Mouse (Mus musculus): ENCODE results near the gene Far1. TPM values are rescaled to one million over a fixed set of nuclear protein-coding genes. Genes with fewer than 3 reads are reported as not detected.

Far1 gene
- polyA plus RNA-seq (2014; fragmentation: Nextera tagmentation; extraction: Ambion mirVana), result 78.7 and 79.2 TPM in 2 replicates

DNA sequence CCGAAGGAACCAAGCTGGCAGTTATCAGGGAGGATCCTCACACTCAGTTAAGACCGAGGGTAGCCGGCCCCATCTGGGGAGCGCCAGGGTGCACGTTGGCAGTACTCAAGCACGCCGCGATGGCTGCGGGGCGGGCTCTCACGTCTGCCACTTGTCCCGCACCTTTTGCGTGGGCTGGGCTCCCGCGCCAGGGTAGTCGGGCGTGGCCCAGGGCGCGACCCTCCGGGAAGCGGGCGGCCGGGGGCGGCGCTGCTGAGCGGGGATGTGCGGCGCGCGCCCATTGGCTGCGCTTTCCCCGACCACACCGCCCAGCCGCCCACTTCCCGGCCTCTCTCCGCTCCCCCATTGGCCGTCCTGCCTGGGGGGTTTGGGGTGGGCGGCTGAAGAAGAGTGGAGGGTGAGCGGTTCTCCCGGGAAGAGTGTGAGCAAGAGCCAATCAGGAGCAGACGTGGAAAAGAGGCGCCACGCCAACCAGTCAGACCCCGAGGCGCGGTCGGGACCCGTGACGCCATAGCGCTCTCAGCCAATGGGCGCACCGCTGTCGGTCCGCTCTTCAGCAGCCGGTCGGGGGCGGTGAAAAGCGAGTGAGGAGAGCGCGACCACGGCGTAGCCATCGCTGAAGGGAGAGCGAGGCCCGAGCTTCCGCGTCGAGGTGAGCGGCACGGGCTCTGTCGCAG lies at the start of gene Far1:
Gene Far1, plus strand, starts transcription at position 549 of the 677 bp plus-strand sequence.
- H3K9me3 ChIP-seq (ENCODE audit: control insufficient read depth, low read length), result no peaks in the 10 kb centered on the region
- H3K4me2 ChIP-seq (ENCODE audit: low read depth, low read length), result peak within 1 kb of the TSS; percentile 91
- DNase-seq (ENCODE audit: low spot score) (peak; percentile 99), ATAC-seq (ENCODE audit: low read depth) (peak; percentile 98)
- peak within 1 kb of the TSS; percentile 95 for H3K9ac ChIP-seq (ENCODE audit: low read depth, low read length)
- peak within 1 kb of the TSS; percentile 97 for H3K27ac ChIP-seq (replicated peaks; ENCODE audit: low read depth, low read length)
- H3K4me3 ChIP-seq (ENCODE audit: low read depth, low read length), result peak within 1 kb of the TSS; percentile 97
- peaks cover 16% of the 10 kb centered on the region for H3K4me1 ChIP-seq (ENCODE audit: control insufficient read depth, insufficient read depth, low read length)
- 0% methylated on average over 41 of the region's 71 CpGs for WGBS
- H3K27me3 ChIP-seq (replicated peaks; ENCODE audit: control insufficient read depth, insufficient read depth, low read length), result no peaks in the 10 kb centered on the region
- H3K36me3 ChIP-seq (ENCODE audit: control insufficient read depth, insufficient read depth, low read length), result no peaks in the 10 kb centered on the region

DNA sequence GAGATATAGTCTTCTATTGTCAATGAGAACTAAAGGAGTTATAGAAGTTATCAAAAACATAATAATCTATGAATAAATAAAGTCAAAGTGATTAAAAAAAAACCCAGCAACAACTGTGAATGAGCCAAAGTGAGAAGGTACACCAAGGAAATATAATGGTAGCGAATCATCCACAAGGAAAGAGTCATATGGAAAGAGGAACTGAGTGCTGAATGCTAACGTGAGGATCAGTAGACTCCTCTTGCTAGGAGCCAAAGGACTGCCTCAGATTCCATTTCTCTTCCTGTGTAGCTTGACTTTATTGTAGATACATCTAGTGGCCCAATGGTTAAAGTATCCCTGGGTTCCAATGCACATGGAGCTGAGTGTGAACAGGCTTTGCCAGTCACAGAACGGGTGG lies 45.3 kb upstream of the Far1 start:
- Histone ChIP-seq H3K4me2 (ENCODE audit: low read depth, low read length) (no peak overlapping the region), H3K36me3 (ENCODE audit: control insufficient read depth, insufficient read depth, low read length) (no peaks in the 10 kb centered on the region), H3K9ac (ENCODE audit: low read depth, low read length) (no peak overlapping the region), H3K4me3 (ENCODE audit: low read depth, low read length) (no peak overlapping the region), H3K27me3 (replicated peaks; ENCODE audit: control insufficient read depth, insufficient read depth, low read length) (no peaks in the 10 kb centered on the region), H3K4me1 (ENCODE audit: control insufficient read depth, insufficient read depth, low read length) (no peaks in the 10 kb centered on the region), H3K27ac (replicated peaks; ENCODE audit: low read depth, low read length) (no peak overlapping the region), H3K9me3 (ENCODE audit: control insufficient read depth, low read length) (no peaks in the 10 kb centered on the region)
- DNase-seq (ENCODE audit: low spot score) (no peak), ATAC-seq (ENCODE audit: low read depth) (no peak)
- WGBS, result 81% methylated on average over 3 of the region's 3 CpGs

DNA sequence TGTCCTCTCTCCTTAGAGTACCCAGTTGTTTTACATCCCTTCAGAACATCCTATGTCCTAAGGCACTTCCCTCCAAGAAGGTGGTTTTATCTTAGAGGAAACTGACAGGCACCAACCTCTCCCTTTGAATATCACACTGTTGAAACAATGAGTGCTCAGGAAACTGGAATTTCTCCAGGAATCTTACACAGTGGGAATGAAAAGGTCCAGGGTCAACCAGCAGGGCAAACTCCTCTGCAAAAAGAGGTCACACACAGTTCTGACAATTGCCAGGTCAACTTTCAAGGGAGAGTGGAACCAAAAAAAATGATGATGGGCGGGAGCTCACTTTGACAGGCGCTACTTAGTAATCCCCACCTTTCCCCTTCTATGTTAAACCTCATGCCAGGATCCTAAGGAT lies 43.0 kb upstream of the Far1 start:
- no peak for DNase-seq (ENCODE audit: low spot score)
- Histone ChIP-seq H3K27ac (replicated peaks; ENCODE audit: low read depth, low read length) (no peak overlapping the region), H3K9me3 (ENCODE audit: control insufficient read depth, low read length) (no peaks in the 10 kb centered on the region), H3K4me2 (ENCODE audit: low read depth, low read length) (no peak overlapping the region), H3K4me3 (ENCODE audit: low read depth, low read length) (no peak overlapping the region), H3K4me1 (ENCODE audit: control insufficient read depth, insufficient read depth, low read length) (no peaks in the 10 kb centered on the region), H3K9ac (ENCODE audit: low read depth, low read length) (no peak overlapping the region), H3K27me3 (replicated peaks; ENCODE audit: control insufficient read depth, insufficient read depth, low read length) (no peaks in the 10 kb centered on the region), H3K36me3 (ENCODE audit: control insufficient read depth, insufficient read depth, low read length) (no peaks in the 10 kb centered on the region)
- WGBS, result 67% methylated on average over 2 of the region's 2 CpGs
- ATAC-seq (ENCODE audit: low read depth), result no peak

DNA sequence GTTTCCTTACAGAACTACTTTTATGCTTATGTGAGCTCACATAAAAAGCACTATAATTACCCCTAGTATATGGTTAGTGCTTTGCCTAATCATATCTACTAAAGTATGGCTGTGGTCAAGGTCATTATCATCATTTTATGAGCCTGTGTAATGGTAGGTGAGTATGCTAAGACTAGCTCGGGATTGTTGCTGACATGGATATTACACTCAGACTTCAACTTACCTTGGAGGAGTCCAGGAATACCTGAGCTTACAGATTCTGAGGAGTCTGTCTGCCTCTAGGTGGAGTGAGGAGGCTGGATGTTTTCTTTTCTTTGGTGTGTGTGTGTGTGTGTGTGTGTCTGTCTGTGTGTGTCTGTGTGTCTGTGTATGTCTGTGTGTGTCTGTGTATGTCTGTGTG lies 42.0 kb upstream of the Far1 start:
- H3K9ac ChIP-seq (ENCODE audit: low read depth, low read length), result no peak overlapping the region
- H3K27me3 ChIP-seq (replicated peaks; ENCODE audit: control insufficient read depth, insufficient read depth, low read length), result no peaks in the 10 kb centered on the region
- H3K4me2 ChIP-seq (ENCODE audit: low read depth, low read length), result no peak overlapping the region
- WGBS, result 67% methylated on average over 1 of the region's 1 CpGs
- H3K4me3 ChIP-seq (ENCODE audit: low read depth, low read length), result no peak overlapping the region
- no peak for DNase-seq (ENCODE audit: low spot score)
- no peak overlapping the region for H3K27ac ChIP-seq (replicated peaks; ENCODE audit: low read depth, low read length)
- no peaks in the 10 kb centered on the region for H3K4me1 ChIP-seq (ENCODE audit: control insufficient read depth, insufficient read depth, low read length)
- H3K36me3 ChIP-seq (ENCODE audit: control insufficient read depth, insufficient read depth, low read length), result no peaks in the 10 kb centered on the region
- no peak for ATAC-seq (ENCODE audit: low read depth)
- H3K9me3 ChIP-seq (ENCODE audit: control insufficient read depth, low read length), result no peaks in the 10 kb centered on the region

DNA sequence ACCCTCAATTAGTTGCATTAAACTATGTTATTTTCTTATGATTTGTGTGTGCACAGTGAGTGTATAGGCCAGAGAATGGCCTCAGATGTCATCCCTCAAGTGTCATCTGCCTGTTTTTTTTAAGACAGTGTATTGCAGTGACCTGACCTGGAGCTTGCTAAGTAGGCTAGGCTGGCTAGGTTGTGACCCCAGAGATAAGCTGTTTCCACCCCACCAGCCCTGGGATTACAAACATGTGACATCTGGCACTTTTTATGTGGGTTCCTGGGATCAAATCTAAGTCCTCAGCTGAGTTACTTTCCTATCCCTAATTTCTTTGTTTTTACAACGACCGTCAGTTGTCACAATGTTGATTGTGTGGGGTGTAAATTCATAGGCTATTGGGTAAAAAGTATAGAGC lies 17.8 kb upstream of the Far1 start:
- no peak overlapping the region for H3K9ac ChIP-seq (ENCODE audit: low read depth, low read length)
- no peaks in the 10 kb centered on the region for H3K36me3 ChIP-seq (ENCODE audit: control insufficient read depth, insufficient read depth, low read length)
- no peaks in the 10 kb centered on the region for H3K27me3 ChIP-seq (replicated peaks; ENCODE audit: control insufficient read depth, insufficient read depth, low read length)
- H3K27ac ChIP-seq (replicated peaks; ENCODE audit: low read depth, low read length), result no peak overlapping the region
- no peaks in the 10 kb centered on the region for H3K9me3 ChIP-seq (ENCODE audit: control insufficient read depth, low read length)
- no peak overlapping the region for H3K4me2 ChIP-seq (ENCODE audit: low read depth, low read length)
- no peaks in the 10 kb centered on the region for H3K4me1 ChIP-seq (ENCODE audit: control insufficient read depth, insufficient read depth, low read length)
- DNase-seq (ENCODE audit: low spot score), result no peak
- 67% methylated on average over 2 of the region's 2 CpGs for whole genome bisulfite sequencing
- H3K4me3 ChIP-seq (ENCODE audit: low read depth, low read length), result no peak overlapping the region
- ATAC-seq (ENCODE audit: low read depth), result no peak

DNA sequence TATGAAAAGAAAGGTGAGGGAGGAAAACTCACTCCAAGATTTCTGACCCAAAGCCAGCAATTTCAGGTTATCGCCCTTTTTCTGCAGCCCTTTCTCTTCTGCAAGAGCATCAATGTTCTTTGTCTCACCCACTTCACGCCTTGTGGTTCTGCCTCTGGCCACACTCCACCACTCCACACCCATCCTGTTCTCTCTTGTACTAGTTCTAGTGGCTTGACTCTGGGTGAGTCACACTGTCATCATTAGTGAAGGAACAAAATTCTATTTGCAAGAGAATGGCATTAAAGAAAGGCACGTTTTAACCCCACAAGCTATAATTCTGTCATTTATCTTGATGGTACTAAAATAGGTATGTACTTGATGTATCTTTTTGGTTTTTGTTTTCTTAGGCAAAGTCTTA lies 15.2 kb upstream of the Far1 start:
- no peak for DNase-seq (ENCODE audit: low spot score)
- Histone ChIP-seq H3K4me2 (ENCODE audit: low read depth, low read length) (no peak overlapping the region), H3K4me1 (ENCODE audit: control insufficient read depth, insufficient read depth, low read length) (no peaks in the 10 kb centered on the region), H3K4me3 (ENCODE audit: low read depth, low read length) (no peak overlapping the region), H3K9ac (ENCODE audit: low read depth, low read length) (no peak overlapping the region), H3K9me3 (ENCODE audit: control insufficient read depth, low read length) (no peaks in the 10 kb centered on the region), H3K36me3 (ENCODE audit: control insufficient read depth, insufficient read depth, low read length) (no peaks in the 10 kb centered on the region), H3K27me3 (replicated peaks; ENCODE audit: control insufficient read depth, insufficient read depth, low read length) (no peaks in the 10 kb centered on the region), H3K27ac (replicated peaks; ENCODE audit: low read depth, low read length) (no peak overlapping the region)
- no peak for ATAC-seq (ENCODE audit: low read depth)
- 75% methylated on average over 3 of the region's 3 CpGs for WGBS

DNA sequence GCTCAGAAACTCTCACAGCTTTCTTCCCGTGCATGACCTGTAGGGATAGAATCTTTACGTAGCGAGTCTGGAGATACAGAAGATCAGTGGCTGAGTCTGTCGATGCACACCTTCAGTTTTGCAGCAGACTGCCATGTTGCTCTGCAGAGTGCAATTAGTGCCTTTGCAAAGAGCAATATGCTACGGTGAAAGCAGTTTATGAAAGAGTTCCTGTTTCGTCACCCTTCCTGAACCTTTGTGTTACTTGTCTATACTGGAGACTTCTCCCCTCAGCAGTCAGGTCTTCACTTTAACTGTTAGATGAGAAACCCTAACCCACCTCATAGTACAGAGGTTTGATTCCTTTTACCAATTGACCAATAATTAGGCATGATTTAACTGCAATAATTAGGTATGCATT lies 13.8 kb upstream of the Far1 start:
- H3K9me3 ChIP-seq (ENCODE audit: control insufficient read depth, low read length), result no peaks in the 10 kb centered on the region
- 78% methylated on average over 6 of the region's 6 CpGs for WGBS

DNA sequence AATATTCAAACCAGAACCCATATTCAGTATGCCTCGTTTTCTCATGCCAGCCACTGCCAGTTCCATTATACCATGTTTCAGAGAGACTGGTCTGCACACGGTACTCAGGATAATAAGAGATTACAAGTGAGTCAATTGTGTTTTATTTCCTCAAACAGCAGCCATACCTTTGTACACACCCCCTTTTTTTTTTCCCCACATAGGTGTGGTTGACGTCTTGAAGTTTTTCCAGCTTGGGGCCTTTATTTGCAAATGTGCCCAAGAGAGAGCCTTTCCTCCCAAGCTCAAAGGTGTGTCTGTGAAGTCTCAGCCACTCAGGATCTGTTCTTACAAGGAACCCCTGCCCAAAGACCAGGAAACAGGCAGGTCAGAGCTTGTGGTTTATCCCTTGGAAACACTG lies 11.2 kb upstream of the Far1 start:
- DNase-seq (ENCODE audit: low spot score), result peak; percentile 59
- 0 out of 2 replicates have a peak, but pooled peaks cover 3% of the 10 kb centered on the region for H3K4me1 ChIP-seq (ENCODE audit: control insufficient read depth, insufficient read depth, low read length)
- no peak for ATAC-seq (ENCODE audit: low read depth)
- WGBS, result 66% methylated on average over 3 of the region's 3 CpGs
- no peak overlapping the region for H3K4me2 ChIP-seq (ENCODE audit: low read depth, low read length)
- H3K27me3 ChIP-seq (replicated peaks; ENCODE audit: control insufficient read depth, insufficient read depth, low read length), result no peaks in the 10 kb centered on the region
- H3K27ac ChIP-seq (replicated peaks; ENCODE audit: low read depth, low read length), result no peak overlapping the region
- H3K9ac ChIP-seq (ENCODE audit: low read depth, low read length), result no peak overlapping the region
- H3K4me3 ChIP-seq (ENCODE audit: low read depth, low read length), result no peak overlapping the region
- no peaks in the 10 kb centered on the region for H3K9me3 ChIP-seq (ENCODE audit: control insufficient read depth, low read length)
- no peaks in the 10 kb centered on the region for H3K36me3 ChIP-seq (ENCODE audit: control insufficient read depth, insufficient read depth, low read length)

More for the DNA sequence above, 13.8 kb upstream of the Far1 start:
- Histone ChIP-seq H3K36me3 (ENCODE audit: control insufficient read depth, insufficient read depth, low read length) (no peaks in the 10 kb centered on the region), H3K27me3 (replicated peaks; ENCODE audit: control insufficient read depth, insufficient read depth, low read length) (no peaks in the 10 kb centered on the region), H3K27ac (replicated peaks; ENCODE audit: low read depth, low read length) (no peak overlapping the region), H3K4me1 (ENCODE audit: control insufficient read depth, insufficient read depth, low read length) (no peaks in the 10 kb centered on the region), H3K4me2 (ENCODE audit: low read depth, low read length) (no peak overlapping the region), H3K9ac (ENCODE audit: low read depth, low read length) (no peak overlapping the region), H3K4me3 (ENCODE audit: low read depth, low read length) (no peak overlapping the region)
- ATAC-seq (ENCODE audit: low read depth) (no peak), DNase-seq (ENCODE audit: low spot score) (no peak)

DNA sequence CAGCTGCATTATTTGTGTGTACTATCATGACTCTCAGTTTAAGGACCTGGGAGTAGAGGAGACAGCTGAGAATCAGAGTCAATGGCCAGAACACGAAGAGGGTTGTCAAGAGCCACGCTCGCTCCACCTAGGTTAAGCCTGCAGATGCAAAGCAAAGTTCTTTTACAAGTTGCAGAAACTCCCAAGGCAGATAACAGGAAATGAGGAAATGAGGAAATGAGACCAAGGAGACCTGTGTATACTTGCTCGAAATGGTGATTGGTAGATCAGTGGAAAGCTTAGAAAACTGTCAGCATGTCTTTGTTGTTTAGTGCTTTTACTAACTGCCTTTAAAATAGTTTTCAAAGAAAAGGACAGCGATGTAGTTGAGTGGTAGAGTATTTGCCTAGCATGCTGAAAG lies 8.6 kb upstream of the Far1 start:
- ATAC-seq (ENCODE audit: low read depth), result no peak
- no peaks in the 10 kb centered on the region for H3K27me3 ChIP-seq (replicated peaks; ENCODE audit: control insufficient read depth, insufficient read depth, low read length)
- no peak overlapping the region for H3K9ac ChIP-seq (ENCODE audit: low read depth, low read length)
- no peak overlapping the region for H3K27ac ChIP-seq (replicated peaks; ENCODE audit: low read depth, low read length)
- WGBS, result 50% methylated on average over 5 of the region's 5 CpGs
- 0 out of 2 replicates have a peak, but pooled peaks cover 3% of the 10 kb centered on the region for H3K4me1 ChIP-seq (ENCODE audit: control insufficient read depth, insufficient read depth, low read length)
- no peaks in the 10 kb centered on the region for H3K36me3 ChIP-seq (ENCODE audit: control insufficient read depth, insufficient read depth, low read length)
- H3K4me3 ChIP-seq (ENCODE audit: low read depth, low read length), result no peak overlapping the region
- DNase-seq (ENCODE audit: low spot score), result no peak
- no peak overlapping the region for H3K4me2 ChIP-seq (ENCODE audit: low read depth, low read length)
- H3K9me3 ChIP-seq (ENCODE audit: control insufficient read depth, low read length), result no peaks in the 10 kb centered on the region

All from embryonic facial prominence, embryonic 14.5 days (tissue).